Mouse (Mus musculus) layer of hippocampus, adult 8-10 months (tissue): Measurements from ENCODE around the gene Ryr3. TPM values are rescaled to one million over a fixed set of nuclear protein-coding genes. Genes with fewer than 3 reads are reported as not detected.

ENCODE experiments used
- DNase-seq, 2 experiments: peaks; one replicate each; pipeline ENCODE4 v3.0.0; 2022; ENCODE audit warnings: low spot score in 2 of 2
- total RNA-seq, 4 experiments: library from RNA; stranded (reverse); gene quantifications; 2 replicates each; pipeline ENCODE4 v1.2.4; 2022

The Ryr3 gene
- total RNA-seq, 4 experiments from 2014 or later, result 59.8 to 84.1 (median 75.7) TPM

GRCm38 (mm10) chr2:112799995-112800353, 416.9 kb downstream of the Ryr3 start:
- peak; percentile 34 to 71 for DNase-seq

DNA sequence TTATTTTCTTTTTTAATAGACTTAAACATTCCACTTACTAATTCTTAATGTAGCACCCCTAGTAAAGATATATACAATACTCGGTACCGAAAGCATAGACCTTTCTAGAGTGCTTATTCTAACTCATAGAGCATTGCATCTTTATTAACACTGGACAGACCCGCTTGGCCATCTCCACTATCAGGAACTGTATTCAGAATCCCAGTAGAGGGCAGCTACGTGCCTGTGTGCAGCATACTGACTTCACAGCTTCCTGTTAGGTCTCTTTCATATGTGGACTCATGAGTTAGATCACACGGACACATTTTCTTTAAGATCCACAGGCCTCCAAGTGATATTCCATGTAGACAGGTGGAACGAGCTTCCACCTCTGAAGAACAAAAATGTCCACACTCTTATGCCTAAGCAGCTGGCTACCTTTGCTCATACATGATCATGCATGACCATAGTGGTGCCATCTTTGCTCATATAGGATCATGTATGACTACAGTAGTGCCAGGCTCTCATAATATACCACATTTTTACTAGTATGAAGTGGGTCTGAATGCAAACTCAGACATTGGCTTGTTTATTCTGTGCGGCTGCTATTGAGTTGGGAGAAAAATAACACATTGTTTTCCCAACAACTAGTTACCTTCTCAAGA, 417.4 kb downstream of the Ryr3 start:
- DNase-seq, result no peak

DNA sequence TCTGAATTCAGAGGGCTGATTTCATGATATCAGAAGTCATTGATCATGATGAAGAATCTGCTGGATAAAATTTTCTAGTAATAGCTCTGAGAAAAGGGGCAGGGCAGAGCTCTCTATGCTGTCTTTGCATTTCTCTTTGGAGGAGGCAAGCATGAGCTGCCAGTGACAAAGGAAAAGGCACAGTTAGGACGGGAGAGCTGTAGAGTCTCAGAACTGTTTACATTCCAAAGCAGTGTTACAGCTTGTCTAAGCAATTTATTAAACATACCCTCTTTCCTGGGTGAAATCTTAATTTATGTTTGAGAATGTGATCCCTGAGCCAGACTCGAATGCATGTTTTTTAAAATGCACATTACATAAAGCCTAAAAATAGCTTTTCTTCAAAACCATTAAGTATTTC, 435.3 kb downstream of the Ryr3 start:
- no peak for DNase-seq

- peak; percentile 54 to 77 for DNase-seq
Measured at GRCm38 (mm10) chr2:112774762-112775161, 442.1 kb downstream of the Ryr3 start.

DNA sequence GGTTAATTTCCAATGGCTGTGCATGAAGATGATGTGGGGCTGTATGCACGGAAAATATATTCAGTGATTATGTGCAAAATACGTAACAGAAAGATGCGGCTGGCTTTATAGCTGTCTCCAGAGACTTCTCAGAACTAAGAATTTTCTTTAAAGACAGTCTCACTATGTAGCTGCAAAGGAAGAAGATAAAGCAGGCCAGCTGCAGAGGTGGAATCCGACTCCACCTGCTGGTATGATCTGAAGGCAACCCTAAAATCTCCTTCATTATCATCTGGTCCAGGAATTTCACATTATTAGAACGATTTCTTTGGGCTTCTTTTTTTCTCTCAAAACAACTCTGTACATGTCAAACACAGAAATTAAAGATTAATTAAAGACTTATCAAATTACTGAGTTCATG, 449.2 kb downstream of the Ryr3 start:
- DNase-seq, result no peak

DNA sequence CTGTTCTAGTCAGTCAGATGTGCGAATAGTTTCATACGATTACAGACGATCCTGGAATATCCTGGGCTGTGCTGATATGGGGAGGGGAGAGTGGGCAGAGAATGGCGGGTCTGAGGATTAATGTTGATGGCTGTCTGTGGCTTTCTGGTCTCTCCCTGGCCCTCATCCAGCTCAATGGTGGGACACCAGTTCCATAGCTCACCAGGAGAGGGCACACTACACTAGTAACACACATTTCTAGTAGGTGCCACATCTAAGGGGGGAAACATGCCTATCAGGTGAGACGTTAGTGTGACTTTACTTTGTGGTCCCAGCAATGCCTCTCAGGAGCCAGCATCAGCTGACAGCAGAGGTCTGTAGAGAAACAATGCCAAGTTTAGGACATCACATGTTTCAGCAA, 451.9 kb downstream of the Ryr3 start:
- peak in 1 of 2 experiments; percentile 20 for DNase-seq

- DNase-seq, result no peak
Measured at GRCm38 (mm10) chr2:112764274-112764673, 452.6 kb downstream of the Ryr3 start.

- no peak for DNase-seq
Measured at GRCm38 (mm10) chr2:112762006-112762405, 454.9 kb downstream of the Ryr3 start.

- DNase-seq, result no peak
Measured at GRCm38 (mm10) chr2:112761196-112761913, 455.5 kb downstream of the Ryr3 start.

- DNase-seq, result no peak
Measured at GRCm38 (mm10) chr2:112760692-112761091, 456.2 kb downstream of the Ryr3 start.

DNA sequence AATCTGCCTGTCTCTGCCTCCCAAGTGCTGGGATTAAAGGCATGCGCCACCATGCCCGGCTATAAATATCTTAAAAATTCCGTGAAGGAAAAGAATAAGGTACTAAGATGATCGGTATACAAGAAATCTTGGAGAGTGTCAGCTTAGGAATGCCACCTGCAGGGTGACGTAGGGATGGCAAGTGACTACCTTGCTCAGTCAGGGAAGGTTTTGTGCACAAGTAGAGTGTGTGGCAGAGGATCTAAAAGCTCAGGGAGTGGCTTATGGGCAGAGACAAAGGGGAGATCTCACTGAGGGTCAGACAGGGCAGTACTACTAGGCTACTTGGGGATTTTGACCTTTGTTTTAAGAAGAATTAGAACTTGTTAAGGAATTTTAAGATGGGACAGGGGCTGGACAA, 457.2 kb downstream of the Ryr3 start:
- no peak for DNase-seq

- DNase-seq, result no peak
Measured at GRCm38 (mm10) chr2:112758732-112759131, 458.2 kb downstream of the Ryr3 start.

DNA sequence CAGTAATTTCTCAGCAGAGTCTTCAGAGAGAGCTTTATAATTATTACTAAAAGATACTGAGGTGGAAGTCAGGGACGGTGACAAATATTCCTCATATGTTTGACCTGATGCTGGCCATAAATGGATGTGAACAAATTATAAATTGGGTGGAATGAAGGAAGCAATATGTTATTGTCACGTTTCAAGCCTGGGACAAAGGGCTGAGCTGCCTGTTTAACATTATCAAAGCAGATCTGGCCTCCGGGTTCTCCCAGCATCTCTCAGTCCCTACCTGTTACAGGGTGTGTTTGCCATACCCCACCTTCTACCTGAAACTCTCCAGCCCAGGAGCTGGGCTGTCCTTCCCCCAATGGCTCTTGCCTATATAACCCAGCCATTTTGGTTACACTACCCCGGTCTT, 463.6 kb downstream of the Ryr3 start:
- no peak for DNase-seq

DNA sequence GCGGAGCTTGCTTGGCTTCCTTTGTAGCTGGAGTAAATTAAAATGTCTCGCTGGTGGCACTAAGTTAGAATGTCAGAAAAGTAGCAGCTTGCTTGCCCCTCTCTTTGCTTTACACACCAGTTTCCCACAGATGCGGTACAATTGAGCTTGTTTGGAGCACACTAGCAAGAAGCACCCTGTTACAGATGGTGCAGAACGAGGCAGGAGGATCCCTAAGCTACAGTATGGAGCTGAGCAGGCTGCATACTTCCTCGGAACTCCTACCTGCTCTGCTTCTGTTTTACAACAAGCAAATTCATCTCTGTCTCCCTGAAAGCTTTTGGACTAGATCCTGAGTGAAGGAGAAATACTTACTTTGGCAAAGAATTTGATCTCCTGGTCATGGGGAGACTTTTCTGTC, 465.5 kb downstream of the Ryr3 start:
- DNase-seq, result peak in 1 of 2 experiments; percentile 21

GRCm38 (mm10) chr2:112748532-112748931, 468.4 kb downstream of the Ryr3 start:
- DNase-seq, result peak; percentile 29 to 35

DNA sequence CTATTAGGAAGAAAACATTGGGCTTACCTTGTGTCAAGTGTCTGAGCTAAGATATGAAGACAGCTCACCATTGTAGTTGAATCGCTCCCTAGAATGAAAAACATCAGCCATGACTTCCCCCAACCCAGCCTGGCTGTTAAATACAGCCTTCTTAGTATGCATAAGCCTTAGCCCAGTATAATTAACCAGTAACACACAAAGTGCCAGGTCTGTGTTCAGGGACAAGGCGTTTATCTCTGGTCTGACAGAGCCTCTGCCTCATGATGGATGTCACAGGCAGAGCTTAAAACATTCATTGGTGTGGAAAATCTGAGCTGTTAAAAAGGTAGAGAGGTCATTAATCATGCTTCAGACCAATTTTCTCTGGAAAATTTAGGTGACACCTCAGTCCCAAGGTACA, 484.0 kb downstream of the Ryr3 start:
- DNase-seq, result no peak

GRCm38 (mm10) chr2:112727842-112728241, 489.1 kb downstream of the Ryr3 start:
- DNase-seq, result no peak

GRCm38 (mm10) chr2:112721217-112721616, 495.7 kb downstream of the Ryr3 start:
- DNase-seq, result no peak

DNA sequence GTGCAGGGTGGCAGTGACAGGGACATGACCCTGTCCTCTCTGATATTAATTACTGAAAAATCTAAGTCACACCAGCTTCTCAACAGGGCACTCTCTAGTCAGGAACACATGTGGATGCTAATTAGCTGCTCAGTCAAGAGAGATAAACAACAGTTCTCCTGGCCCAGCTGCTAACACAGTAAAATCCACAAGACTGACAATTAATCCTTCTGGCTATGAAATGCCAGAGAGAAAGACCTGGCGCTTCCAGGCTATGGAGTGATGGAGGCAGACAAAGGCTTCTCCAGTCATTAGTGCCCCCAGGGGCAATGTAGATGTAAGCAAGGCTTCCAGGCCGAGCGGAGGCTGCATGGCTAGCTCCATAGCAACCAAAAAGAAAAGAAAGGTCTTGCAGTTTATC, 496.2 kb downstream of the Ryr3 start:
- no peak for DNase-seq

DNA sequence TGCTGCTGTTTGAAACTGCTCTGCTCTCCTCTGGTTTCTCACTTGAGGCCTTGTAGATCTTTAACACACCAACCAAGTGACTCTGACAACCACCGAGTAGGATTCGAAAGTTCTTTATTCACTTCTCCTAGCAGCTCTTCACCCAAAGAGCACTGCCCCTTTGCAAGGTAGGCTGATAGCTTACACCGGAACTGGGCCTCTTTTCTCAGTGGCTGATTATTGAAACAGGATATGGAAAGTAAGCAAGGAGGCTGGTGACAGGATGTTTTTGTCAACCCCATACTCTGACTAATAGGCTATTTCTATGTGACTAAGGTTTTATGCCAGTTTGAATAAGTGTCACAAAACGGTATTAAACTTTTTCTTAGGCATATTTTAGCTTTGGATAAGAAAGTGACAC, 502.2 kb downstream of the Ryr3 start:
- no peak for DNase-seq

- no peak for DNase-seq
Measured at GRCm38 (mm10) chr2:112681817-112682216, 535.1 kb downstream of the Ryr3 start.

GRCm38 (mm10) chr2:112677246-112677645, 539.6 kb downstream of the Ryr3 start:
- no peak for DNase-seq

DNA sequence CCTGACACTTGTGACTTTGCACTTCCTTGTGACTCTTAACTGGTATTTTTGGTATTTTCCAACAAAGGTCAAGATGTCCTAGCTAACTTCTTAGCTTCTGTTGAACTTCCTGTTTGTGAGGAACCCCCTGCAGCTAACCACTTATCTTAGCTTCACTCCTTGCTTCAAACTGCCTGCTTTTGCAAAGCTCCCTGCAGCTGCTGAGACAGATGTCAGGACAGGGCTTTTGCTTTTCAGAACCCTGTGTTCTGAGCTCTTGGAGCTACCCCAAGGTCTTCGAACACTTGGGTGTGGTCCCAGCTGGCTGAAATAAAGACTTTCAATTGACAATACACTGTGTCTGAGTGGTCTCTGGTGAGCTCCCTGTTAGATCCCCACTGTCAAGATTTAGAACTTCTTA, 540.2 kb downstream of the Ryr3 start:
- DNase-seq, result no peak
